Mouse (Mus musculus): ENCODE results near the gene Slc6a8. TPM values are rescaled to one million over a fixed set of nuclear protein-coding genes. Genes with fewer than 3 reads are reported as not detected.

The Slc6a8 gene
- total RNA-seq, 2 experiments from 2014 or later, result 0.04 to 0.07 TPM

DNA sequence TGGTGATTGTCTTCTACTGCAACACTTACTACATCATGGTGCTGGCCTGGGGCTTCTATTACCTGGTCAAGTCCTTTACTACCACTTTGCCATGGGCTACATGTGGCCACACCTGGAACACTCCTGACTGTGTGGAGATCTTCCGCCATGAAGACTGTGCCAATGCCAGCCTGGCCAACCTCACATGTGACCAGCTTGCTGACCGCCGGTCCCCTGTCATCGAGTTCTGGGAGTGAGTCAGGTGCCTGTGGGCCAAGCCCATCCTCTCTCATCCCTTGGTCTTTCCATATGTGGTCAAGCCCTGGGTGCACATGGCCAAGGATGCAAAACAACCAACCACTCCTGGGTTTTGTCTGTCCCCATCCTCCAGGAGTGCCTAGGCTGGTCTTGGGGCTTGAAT lies 3.7 kb downstream of the Slc6a8 start:
- no peak for ATAC-seq (replicated peaks; ENCODE audit: poor library complexity)

DNA sequence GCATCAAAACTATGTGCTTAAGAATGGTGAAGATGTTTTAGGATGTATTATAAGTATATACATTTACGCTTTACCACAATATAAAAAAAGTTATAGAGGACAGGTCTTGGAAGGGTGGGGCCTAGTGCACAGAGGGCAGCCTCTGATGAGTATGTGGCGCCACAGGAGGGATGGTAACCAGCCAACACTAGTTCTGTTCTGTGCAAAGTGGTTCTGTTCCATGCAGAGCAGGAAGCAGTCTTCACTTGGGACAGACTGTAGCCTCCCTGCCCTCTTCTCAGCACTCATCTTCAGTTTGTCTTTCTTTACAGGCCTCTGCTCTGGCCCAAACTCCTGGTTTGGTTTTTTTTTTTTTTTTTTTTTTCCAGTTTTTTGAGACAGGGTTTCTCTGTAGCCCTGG lies 11.2 kb downstream of the Slc6a8 start:
- ATAC-seq (replicated peaks; ENCODE audit: poor library complexity), result no peak

DNA sequence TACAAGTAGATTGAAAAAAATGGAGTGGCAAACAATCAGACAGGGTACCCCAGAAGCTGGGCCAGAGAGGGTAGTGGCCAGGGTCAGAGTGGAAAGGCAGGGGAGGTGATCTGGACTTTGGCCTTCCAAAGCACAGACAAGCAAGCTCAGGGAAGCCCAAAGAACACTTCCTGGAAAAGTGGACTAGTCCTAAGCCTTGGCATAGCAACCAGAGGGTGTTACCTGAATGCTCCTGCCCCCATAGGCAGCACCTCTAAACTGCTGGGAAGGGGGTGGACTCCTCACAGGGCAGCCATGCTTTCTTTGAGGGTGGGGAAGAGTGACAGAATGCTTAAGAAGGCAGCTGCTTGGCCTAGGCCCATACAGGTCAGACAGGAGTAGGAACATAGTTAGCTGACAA lies 12.0 kb downstream of the Slc6a8 start:
- ATAC-seq (replicated peaks; ENCODE audit: poor library complexity), result no peak

DNA sequence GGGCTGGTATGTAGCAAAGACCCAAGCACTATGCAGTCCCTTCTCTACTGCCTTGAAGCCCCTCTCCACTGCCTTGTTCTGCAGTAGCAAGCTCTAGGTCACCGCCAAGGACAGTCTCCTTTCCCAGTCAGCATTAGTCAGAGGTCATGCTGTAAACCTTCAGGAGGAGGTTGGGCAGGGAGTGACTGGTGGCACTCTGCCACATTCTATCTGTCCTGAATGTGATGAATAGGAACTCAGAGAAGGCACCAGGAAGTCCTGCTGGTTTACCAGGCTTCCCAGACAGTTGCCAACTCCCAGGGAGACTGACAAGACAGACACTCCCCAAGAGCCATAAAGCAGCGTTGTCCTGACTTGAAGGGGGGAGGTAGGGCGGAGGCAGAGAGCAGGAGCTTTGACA lies 12.7 kb downstream of the Slc6a8 start:
- no peak for ATAC-seq (replicated peaks; ENCODE audit: poor library complexity)

- peak; percentile 95 for ATAC-seq (replicated peaks; ENCODE audit: poor library complexity)
These were observed 18.1 kb downstream of the Slc6a8 start for GRCm38 (mm10) chrX:73690917-73691629.

DNA sequence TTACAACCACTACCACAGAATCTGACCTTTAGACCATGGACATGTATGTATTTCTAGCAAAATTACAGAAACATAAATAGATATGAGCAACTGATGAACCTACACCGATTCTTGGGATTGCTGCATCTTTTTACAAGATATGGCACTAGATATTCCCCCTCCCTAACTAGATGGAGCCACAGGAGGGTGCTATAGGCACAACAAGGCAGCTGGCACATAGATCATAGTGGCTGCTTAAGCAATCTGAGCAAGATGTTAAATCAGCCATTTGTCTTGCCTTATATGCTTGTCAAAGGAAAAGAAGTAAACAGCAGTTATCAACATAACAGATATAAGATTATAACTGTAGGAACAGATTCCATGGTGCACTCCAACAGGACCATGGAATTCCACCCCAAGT lies 27.5 kb downstream of the Slc6a8 start:
- 0 out of 2 replicates have a peak, but pooled peaks have one; percentile 37 for ATAC-seq (replicated peaks; ENCODE audit: poor library complexity)

DNA sequence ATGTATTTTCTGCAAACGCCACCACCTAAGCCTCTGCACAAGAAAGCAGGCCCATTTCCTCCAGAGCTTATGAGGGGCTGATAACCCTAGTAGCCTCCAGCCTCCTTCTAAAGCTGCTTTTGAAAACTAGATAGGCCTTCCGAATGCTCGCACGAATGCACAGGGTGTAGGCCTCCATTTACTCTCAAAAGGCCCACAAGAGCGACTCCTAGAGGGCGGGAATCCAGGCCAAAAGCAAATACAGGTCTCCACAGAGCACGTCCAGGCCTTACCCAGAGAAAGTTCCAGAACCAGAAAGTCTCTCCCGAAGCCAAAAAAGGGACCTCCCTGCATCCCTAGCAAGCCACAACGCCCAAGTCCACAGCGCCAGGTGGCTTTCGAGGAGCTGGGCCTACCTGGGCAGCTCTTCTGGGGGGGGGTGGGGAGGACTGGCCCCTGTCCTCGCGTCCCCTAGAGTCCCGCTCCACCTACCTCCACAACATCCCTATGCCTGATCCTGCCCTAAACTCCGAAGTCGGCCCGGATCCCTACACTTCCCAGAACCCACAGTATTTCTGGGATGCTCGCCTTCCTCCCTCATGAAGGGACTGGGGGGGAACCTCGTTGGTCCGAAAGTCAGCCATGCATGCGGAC lies 42.6 kb downstream of the Slc6a8 start:
- peak; percentile 18 for ATAC-seq (replicated peaks; ENCODE audit: poor library complexity)

DNA sequence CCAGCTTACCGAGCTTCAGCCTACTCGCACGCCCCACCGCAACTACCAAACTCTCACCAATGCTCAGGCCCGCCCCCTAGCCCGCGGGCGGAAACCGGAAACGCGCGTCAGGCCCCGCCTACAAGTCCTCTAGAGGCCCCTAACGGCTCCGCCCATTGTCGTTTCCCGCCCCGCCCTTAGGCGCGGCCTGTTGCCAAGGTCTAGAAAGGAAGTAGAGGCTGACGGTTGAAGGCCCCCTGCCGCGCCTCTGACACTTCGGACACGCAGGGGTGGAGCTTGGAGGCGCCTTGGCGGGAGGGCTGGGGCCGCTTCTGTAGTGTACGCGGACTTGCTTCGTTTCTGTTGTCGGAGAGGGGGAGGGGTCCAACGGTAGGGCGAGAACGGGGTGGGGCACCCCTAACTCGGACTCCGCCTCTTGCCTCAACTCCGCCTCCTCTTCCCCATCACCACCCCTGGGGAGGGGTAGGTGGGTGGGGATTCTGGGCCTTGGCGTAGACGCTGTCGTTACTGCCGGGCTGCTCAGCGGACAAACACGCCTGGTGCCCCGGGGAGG lies 43.2 kb downstream of the Slc6a8 start, which contains the start of the genes Bcap31 and Abcd1:
Gene Bcap31 (minus strand): TSS at position 67 of the 553 bp plus-strand sequence.
Gene Abcd1 (plus strand): TSS at position 489 of the 553 bp plus-strand sequence.
- peak; percentile 80 for ATAC-seq (replicated peaks; ENCODE audit: poor library complexity)

GRCm38 (mm10) chrX:73716709-73717545 lies 44.0 kb downstream of the Slc6a8 start:
- peak; percentile 1; the same call in 1 of the 2 replicates for ATAC-seq (replicated peaks; ENCODE audit: poor library complexity)

- no peak for ATAC-seq (replicated peaks; ENCODE audit: poor library complexity)
These were observed 44.7 kb downstream of the Slc6a8 start for GRCm38 (mm10) chrX:73717667-73718066.

GRCm38 (mm10) chrX:73718271-73718670 lies 45.3 kb downstream of the Slc6a8 start:
- ATAC-seq (replicated peaks; ENCODE audit: poor library complexity), result no peak

DNA sequence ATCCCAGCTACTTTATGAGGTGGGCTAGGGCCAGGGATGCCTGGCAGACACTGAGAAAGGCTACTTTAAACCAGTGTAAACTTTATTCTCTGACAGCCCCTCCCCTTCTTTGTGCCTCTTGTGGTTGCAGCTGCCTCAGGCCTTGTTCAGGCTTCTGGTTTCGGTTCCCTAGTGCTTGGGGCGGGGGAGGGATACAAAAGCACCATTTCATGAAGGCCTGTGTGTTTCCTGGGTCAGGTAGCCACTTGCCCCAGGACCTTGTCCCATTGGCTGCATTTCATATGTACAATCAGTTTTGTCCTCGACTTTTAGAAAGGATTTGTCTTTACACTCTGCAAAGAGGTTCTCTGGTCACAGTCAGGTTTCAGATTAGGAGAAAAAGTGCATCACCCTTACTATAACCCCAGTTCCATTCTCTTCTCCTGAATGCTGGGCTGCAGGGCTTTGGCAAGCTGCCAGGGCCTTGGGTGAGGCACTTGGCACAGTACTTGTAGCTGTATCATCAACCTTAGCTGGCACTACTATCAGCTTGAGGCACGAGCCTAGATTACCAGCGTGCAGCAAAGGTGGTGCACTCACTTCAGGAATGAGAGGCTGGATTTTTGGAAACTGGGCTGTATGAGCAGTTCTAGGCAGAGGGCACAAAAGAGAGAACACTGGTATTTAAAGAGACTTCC lies 45.9 kb downstream of the Slc6a8 start:
- peak; percentile 11 for ATAC-seq (replicated peaks; ENCODE audit: poor library complexity)

GRCm38 (mm10) chrX:73730908-73731307 lies 58.0 kb downstream of the Slc6a8 start:
- no peak for ATAC-seq (replicated peaks; ENCODE audit: poor library complexity)

Other genes starting within 250 kb of the Slc6a8 start
- not detected in 2 replicates for gene Trex2, start 237.8 kb upstream of the Slc6a8 start, total RNA-seq (2015)
- gene Trex2, start 237.8 kb upstream of the Slc6a8 start, total RNA-seq (2017), result not detected in 2 replicates
- gene Haus7, start 214.1 kb upstream of the Slc6a8 start, total RNA-seq (2015), result 27.1 and 34.7 TPM in 2 replicates
- gene Haus7, start 214.1 kb upstream of the Slc6a8 start, total RNA-seq (2017), result 48.9 and 63.1 TPM in 2 replicates
- gene Bgn, start 189.5 kb upstream of the Slc6a8 start, total RNA-seq (2015), result 1.3 and 1.4 TPM in 2 replicates
- 0.30 TPM in 1 of 2 replicates, not detected in the other for gene Bgn, start 189.5 kb upstream of the Slc6a8 start, total RNA-seq (2017)
- gene Atp2b3, start 170.1 kb upstream of the Slc6a8 start, total RNA-seq (2015), result not detected in 2 replicates
- not detected in 2 replicates for gene Atp2b3, start 170.1 kb upstream of the Slc6a8 start, total RNA-seq (2017)
- 0.22 and 0.67 TPM in 2 replicates for gene Dusp9, start 33.7 kb upstream of the Slc6a8 start, total RNA-seq (2015)
- 0.44 and 0.67 TPM in 2 replicates for gene Dusp9, start 33.7 kb upstream of the Slc6a8 start, total RNA-seq (2017)
- 0.71 and 1.2 TPM in 2 replicates for gene Pnck, start 13.0 kb upstream of the Slc6a8 start, total RNA-seq (2015)
- gene Pnck, start 13.0 kb upstream of the Slc6a8 start, total RNA-seq (2017), result 0.21 TPM in 1 of 2 replicates, not detected in the other
- gene Bcap31, start 43.0 kb downstream of the Slc6a8 start, total RNA-seq (2015), result 265 and 285 TPM in 2 replicates
- gene Bcap31, start 43.0 kb downstream of the Slc6a8 start, total RNA-seq (2017), result 218 and 226 TPM in 2 replicates
- gene Abcd1, start 43.4 kb downstream of the Slc6a8 start, total RNA-seq (2015), result 34.7 and 37.8 TPM in 2 replicates
- gene Abcd1, start 43.4 kb downstream of the Slc6a8 start, total RNA-seq (2017), result 13.6 and 19.4 TPM in 2 replicates
- gene Plxnb3, start 83.9 kb downstream of the Slc6a8 start, total RNA-seq (2015), result not detected in 2 replicates
- gene Plxnb3, start 83.9 kb downstream of the Slc6a8 start, total RNA-seq (2017), result 0.50 TPM in 1 of 2 replicates, not detected in the other
- gene Srpk3, start 101.3 kb downstream of the Slc6a8 start, total RNA-seq (2015), result not detected in 2 replicates
- gene Srpk3, start 101.3 kb downstream of the Slc6a8 start, total RNA-seq (2017), result 0.20 TPM in 1 of 2 replicates, not detected in the other
- 376 and 396 TPM in 2 replicates for gene Idh3g, start 113.7 kb downstream of the Slc6a8 start, total RNA-seq (2015)
- gene Idh3g, start 113.7 kb downstream of the Slc6a8 start, total RNA-seq (2017), result 231 and 238 TPM in 2 replicates
- gene Ssr4, start 113.9 kb downstream of the Slc6a8 start, total RNA-seq (2015), result 537 and 612 TPM in 2 replicates
- gene Ssr4, start 113.9 kb downstream of the Slc6a8 start, total RNA-seq (2017), result 295 and 337 TPM in 2 replicates
- gene Pdzd4, start 151.8 kb downstream of the Slc6a8 start, total RNA-seq (2015), result 0.32 and 0.51 TPM in 2 replicates
- gene Pdzd4, start 151.8 kb downstream of the Slc6a8 start, total RNA-seq (2017), result 1.2 and 2.1 TPM in 2 replicates
- gene Avpr2, start 219.0 kb downstream of the Slc6a8 start, total RNA-seq (2015), result not detected in 2 replicates
- 0.12 and 0.30 TPM in 2 replicates for gene Avpr2, start 219.0 kb downstream of the Slc6a8 start, total RNA-seq (2017)
- gene L1cam, start 223.0 kb downstream of the Slc6a8 start, total RNA-seq (2015), result 1.3 and 1.5 TPM in 2 replicates
- gene L1cam, start 223.0 kb downstream of the Slc6a8 start, total RNA-seq (2017), result 0.17 and 0.46 TPM in 2 replicates
- 21.8 and 25.2 TPM in 2 replicates for gene Arhgap4, start 248.7 kb downstream of the Slc6a8 start, total RNA-seq (2015)
- gene Arhgap4, start 248.7 kb downstream of the Slc6a8 start, total RNA-seq (2017), result 39.2 and 40.1 TPM in 2 replicates
- gene Naa10, start 248.8 kb downstream of the Slc6a8 start, total RNA-seq (2015), result 115 and 125 TPM in 2 replicates
- 169 and 186 TPM in 2 replicates for gene Naa10, start 248.8 kb downstream of the Slc6a8 start, total RNA-seq (2017)

Data from megakaryocyte progenitor cell, adult 5-6 weeks (primary cell).